Mouse (Mus musculus): ENCODE measurements around the gene Zgpat. TPM values are rescaled to one million over a fixed set of nuclear protein-coding genes. Genes with fewer than 3 reads are reported as not detected.

Gene Zgpat
- total RNA-seq (2021) (10 to 100 TPM; 36.6 to 51.0 TPM), polyA plus RNA-seq (2012; rRNA removed) (33.8 and 34.5 TPM in 2 replicates)
- long read RNA-seq, transcript Zgpat-202 (6 exons, 2,072 nt): major isoform, 30 of 48 reads
- long read RNA-seq, partial matches to known transcripts: 2 of 48 reads
- long read RNA-seq, other reads (novel, unspliced or antisense): 15 of 48 reads

DNA sequence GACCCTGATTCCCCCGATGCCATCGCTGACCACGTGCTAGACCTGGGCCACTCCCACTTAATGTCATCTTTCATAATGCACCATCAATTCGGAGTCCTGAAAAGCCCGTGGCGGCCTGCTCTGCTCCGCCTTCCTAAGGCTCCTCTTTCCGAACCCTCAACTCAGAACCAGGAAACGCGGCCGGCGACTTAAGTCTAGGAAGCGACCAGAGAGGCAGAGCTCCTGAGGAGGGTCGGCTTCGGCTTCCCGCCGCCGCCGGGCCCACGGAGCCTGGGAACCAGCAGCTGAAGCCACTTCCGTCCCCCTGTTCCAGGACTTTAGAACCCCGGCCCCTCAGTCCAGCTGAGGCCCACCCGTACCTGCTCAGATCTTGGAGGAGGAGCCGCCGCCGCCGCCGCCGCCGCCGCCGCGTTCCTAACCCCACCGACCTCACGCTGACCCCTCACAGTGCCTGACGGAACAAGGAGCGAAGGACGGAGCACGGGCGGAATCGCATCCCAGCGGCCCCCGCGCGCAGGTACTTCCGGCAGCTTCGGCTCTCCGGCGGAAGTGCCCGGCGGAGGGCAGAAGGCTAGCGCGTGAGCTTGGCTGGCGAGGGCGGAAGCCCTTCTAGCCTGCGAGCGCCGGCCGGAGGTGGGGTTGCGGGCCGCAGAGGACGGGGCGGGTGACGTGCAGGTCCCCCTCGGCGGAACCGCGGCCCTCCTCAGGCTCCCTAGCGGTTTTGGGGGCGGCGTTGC lies at the start of gene Zgpat, which contains the start of gene Arfrp1:
Zgpat (plus strand) TSS at position 69 of the 737 bp plus-strand sequence.
Arfrp1 (minus strand) TSS at position 545 of the 737 bp plus-strand sequence.
- peak; percentile 94 for DNase-seq

DNA sequence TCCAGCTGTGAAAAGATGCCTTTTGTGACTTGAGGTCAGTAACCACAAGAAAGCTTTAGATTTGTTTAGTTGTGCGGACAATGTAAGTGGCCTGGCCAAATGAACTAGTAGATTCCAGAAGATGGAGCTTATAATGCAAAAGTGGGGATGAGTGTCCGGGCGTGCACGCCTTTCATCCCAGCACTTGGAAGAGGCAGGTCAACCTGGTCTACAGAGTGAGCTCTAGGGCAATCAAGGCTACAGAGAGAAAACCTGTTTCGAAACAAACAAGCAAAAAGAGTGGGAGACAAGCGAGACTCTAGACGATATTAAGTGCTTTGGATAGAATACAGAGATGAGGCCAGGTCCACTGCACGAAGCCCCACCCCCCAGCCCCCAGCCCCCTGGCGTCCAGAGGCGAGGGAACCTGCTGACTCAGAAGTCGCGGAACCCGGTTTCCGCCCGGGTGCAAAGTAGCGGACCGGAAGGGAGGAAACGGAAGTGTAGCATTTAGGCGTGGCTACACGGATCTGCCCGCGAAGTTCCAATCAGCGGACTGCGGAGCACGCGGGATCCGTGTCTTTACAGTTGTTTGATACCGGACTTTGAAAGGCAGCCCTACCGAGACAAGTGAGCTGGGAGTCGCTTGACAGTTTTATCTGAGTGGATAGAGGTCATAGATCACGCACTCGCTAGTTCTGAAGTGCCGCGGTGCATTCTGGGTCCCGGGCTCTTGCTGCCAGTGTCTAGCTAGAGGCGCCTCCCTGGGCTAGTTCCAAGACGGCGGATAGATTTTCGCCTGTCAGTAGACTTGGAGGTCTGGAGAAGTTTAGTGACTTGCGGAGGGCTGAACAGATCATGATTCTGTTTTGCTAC lies 45.3 kb upstream of the Zgpat start, which contains the start of gene Rtel1:
Rtel1 (plus strand) TSS at position 492 of the 855 bp plus-strand sequence.
- DNase-seq: peak; percentile 87

DNA sequence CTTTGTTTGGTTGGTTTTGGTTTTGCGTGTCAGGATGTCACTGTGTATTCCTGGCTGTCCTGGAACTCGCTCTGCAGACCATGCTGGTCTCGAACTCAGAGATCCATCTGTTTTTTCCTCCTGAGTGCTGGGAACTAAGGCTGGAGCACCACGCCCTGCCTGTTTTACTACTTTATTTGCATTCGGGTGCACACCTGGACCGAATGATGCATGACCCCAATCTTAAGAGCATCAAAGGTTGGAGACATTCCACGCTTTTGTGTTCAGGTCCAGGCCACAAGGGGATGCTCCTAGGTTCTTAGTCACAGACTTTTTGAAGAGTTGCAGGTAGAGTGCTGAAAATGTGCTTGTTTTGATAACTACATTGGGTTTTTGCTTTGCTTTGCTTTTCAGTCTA lies 44.6 kb upstream of the Zgpat start:
- DNase-seq: no peak

DNA sequence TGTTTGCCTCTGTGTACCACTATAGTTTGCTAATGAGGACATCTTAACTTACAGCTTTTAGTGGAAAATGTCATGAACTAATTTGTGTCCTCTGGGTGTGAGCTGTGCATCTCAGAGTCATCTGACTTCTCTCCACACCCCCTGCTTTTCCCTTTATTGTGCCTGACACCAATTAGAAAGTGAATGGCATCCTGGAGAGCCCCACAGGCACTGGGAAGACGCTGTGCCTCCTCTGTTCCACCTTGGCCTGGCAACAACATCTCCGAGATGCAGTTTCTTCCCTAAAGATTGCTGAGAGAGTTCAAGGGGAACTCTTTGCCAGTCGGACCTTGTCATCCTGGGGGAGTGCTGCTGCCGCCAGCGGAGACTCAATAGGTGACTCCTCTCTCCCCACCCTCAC lies 42.6 kb upstream of the Zgpat start:
- no peak for DNase-seq

DNA sequence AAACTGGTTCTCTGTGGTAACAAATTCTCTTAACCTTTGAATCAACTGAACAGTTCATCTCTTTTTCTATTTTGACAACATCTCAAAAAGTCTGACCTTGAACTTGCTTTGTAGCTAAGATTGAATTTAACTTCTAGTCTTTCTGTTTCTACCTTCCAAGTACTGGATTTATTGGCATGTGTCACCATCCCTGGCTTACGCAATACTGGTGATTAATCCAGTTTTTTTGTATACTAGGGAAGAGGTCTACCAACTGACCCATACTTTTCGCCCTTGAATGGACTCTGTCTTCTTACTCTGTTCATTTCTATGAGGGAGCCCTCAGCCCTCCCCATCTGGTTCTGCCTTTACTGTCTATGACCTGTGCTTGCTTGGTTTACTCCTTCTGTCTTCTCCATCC lies 38.6 kb upstream of the Zgpat start:
- DNase-seq: peak; percentile 62

DNA sequence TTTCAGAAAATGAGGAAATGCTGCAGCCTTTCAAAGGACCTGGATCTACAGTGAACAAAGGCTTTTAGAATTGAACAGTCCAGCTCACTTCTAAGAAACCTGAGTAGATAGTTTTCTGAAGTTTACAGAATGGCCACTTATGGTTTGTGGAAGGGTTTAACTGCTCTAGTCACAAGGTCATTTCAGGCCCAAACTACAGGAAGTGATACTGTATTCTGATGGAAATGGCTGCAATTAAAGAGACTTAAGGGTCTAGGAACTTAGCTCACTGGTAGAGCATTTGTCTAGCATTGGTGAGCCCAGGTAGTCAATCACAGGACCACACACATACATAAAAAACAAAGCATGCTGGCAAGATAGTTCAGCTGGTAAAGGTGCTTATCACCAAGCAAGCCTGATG lies 32.2 kb upstream of the Zgpat start:
- DNase-seq: no peak

DNA sequence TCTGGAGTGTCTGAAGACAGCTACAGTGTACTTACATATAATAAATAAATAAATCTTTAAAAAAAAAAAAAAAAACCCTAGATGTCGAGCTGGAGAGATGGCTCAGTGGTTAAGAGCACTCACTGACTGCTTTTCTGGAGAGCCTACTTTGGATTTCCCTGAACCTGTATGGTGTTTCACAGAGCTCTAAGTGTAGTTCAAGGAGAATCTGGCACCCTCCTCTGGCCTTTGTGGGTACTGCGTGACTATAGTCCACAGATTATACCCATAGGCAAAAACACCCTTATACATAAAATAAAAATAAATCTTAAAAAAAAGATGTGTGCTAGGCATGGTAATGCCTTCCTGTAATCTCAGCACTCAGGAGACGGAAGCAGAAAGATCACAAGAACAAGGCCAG lies 30.7 kb upstream of the Zgpat start:
- peak; percentile 63 for DNase-seq

DNA sequence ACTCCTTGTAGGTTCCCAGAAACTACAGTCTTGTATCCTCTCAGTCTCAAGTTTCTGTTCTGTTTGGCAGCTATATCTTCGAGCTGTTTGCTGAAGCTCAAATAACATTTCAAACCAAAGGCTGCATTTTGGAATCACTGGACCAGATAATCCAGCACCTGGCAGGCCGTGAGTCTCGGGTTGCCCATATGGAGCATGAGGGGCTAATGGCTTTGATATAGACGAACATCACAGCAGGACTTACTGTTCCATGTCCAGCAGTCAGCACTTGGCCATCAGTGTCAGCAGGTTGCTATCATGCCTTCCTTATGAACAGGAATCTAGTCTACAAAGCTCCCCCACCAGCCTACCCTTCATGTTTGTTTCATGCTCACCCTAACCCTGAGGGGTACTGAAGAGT lies 24.3 kb upstream of the Zgpat start:
- DNase-seq: no peak

DNA sequence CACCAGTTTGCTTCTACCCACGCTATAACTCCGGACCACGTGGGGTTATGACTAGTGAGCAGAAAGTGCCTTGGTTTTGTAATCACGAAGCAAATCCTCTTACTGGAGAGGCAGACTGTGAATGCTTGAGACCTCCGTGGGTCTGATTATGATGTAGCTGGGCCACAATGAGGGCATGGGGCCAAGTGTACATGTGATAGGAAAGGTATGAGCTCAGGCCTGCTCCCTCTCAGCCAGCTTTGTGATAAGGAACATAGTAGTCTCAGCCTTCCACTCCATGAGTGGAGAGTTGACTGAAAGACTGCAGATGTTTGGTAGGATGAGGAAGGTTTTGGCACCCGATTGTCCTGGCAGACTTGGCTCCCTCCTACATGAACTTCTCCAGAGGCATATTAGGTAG lies 22.0 kb upstream of the Zgpat start:
- DNase-seq: no peak

DNA sequence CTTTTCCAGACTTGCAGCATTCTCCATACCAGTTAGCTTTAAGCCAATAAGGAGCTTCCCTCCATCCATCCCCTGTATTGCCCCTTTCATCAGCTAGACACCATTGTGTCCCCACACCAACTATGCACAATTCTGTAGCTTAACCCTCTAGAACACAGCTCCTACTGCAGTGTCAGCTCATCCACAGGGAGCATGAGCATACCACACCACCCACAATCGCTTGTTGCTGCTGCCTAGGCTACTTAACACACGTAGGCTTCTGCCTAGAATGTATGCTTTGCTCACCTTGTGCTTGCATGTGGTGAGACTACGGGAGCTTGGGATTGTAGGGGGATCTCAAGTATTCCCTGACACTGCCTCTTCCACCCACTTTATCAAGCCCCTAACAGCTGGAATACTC lies 7.9 kb upstream of the Zgpat start:
- no peak for DNase-seq

DNA sequence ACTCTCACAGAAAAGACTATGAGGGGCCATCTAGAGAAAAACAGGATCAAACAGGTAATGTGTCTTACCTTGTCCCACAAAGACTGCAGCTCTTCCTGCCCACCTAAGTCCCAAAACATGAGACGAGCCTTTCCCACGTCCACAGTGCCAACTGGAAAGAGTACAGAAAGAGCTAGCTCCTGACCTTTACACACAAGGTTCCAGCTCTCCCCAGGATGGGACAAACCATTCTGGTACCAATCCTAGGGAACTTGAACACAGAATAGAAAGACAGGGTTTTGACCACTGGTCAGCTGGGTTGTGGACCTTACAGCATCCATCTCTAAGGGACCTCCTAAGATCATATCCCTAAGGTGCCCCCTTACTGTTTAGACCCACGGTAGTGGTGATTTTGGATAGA lies 782 bp upstream of the Zgpat start:
- no peak for DNase-seq

DNA sequence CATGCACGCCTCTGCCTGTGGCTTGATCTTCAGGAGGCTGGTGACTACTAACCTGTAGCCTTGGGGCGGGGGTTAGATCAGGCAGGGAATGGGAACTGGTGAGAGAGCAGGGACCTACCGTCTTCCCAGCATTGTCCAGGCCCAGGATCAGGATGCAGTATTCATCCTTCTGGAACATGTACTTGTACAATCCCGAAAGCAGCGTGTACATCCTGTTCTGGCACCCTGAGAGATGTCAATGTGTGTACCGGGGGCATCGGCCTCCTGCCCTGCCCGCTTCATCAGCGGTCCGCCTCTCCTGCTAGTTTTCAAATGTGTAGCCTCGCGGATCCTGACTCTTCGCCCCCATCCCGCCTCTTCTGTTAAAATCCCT lies 255 bp upstream of the Zgpat start:
- DNase-seq: no peak

DNA sequence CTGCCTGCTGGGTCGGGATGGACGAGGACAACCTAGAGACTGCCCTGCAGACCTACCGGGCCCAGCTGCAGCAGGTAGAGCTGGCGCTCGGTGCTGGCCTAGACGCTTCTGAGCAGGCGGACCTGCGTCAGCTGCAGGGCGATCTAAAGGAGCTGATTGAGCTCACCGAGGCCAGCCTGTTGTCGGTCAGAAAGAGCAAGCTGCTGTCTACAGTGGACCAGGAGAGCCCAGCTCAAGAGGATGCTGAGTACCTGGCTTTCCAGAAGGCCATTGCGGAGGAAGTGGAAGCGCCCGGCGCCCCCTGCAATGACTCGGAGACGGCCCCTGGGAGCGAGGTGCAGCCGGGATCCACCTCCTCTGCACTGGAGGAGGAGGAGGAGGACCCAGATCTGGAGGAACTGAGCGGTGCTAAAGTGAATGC lies 937 bp downstream of the Zgpat start:
- DNase-seq: no peak

DNA sequence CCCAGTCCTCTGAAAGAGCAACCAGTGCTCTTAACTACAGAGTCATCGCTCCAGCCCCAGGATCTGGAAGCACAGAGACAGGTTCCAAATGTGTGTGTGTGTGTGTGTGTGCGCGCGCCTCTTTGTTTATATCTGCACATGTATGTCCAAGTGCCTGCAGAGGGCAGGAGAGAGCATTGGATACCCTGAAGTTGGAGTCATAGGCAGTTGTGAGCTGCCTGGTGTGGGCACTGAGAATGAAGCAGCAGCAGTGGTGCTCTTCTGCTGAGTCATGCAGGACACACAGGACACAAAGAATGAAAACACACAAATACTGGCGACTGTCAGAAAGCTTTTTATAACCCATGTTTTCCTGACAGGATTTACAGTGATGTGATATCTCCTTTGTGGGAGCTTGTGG lies 5.3 kb downstream of the Zgpat start:
- no peak for DNase-seq

DNA sequence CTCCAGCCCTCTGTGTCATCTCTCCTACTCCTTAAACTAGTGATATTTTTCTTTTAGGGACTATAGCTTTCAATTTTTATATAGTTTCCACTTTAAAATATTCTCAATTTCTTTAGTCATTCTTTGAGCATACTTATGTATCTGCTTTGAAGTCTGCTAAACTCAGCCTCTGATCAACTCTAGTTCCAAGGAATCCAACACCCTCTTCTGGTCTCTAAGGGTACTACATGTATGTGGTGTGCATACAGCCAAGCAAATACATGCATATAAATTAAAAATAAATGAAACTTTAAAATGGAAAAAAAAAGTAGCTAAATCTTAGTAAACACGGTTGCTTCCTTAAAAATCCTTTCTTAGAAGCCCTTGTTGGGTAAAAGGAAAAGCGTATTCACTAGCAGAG lies 11.1 kb downstream of the Zgpat start:
- no peak for DNase-seq

DNA sequence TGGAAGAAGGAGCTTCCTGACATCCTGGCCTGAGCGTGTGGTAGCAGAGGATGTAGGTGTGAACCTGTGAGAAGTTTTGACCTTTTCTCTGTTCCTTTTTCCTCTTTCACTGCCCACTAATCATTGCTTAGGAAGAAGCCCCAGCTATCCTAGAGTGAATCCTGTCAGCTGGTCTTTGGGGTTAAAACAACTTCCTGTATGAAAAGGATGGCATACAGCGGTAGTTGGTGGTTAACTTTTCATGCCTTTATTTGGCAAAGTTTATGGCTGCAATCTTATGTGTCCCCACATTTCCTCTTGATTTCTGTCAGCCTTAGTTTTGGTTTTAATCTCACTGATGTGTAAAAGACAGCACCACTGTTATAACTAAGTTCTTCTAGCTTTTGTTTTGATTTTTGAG lies 12.5 kb downstream of the Zgpat start:
- DNase-seq: no peak

DNA sequence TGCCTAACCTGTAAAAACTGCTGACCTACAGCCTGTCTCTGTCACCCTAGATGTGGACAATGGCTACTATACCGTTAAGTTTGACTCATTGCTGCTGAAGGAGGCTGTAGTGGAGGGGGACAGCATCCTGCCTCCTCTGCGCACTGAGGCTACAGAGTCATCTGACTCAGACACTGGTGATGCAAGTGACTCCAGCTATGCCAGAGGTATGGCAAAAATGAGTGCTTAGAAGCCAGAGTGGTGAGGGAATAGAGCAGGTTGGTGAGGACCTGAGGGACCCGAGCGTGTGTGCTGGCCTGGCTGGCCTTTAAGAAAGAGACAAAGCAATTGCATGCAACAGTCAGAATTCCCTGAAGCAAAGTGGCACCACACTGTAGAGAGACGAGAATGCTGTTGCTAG lies 14.0 kb downstream of the Zgpat start:
- DNase-seq: no peak

DNA sequence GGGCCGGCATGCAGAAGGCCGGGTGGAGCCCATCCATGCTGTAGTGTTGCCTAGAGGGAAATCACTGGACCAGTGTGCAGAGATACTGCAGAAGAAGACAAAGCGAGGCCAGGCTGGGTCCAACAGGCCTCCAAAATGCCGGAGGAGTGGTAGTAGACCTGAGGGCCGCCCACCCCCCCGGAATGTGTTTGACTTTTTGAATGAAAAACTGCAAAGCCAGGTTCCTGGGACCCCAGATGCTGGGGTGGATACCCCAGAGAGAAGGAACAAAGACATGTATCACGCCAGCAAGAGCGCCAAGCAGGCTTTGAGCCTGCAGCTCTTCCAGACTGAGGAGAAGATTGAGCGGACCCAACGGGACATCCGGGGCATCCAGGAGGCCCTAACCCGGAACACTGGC lies 15.1 kb downstream of the Zgpat start, which contains the start of gene Lime1:
Lime1 (plus strand) TSS at position 301 of the 400 bp plus-strand sequence.
- DNase-seq: no peak

DNA sequence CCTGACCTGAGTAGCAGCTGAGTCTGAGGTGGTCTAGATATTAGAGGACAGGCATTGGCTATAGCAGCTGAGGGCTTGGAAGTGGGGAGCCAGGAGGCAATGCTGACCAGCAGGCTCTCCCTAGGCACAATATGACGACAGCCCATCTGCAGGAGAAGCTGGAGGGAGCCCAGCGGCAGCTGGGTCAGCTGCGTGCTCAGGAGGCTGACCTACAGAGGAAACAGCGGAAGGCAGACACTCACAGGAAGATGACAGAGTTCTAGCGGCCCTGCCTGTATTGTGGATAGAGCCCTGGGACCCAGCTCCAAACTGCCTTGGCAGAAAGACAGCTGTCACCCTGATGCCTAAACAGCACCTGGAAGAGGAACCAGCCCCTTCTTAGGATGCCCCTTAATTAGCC lies 15.5 kb downstream of the Zgpat start:
- DNase-seq: no peak

DNA sequence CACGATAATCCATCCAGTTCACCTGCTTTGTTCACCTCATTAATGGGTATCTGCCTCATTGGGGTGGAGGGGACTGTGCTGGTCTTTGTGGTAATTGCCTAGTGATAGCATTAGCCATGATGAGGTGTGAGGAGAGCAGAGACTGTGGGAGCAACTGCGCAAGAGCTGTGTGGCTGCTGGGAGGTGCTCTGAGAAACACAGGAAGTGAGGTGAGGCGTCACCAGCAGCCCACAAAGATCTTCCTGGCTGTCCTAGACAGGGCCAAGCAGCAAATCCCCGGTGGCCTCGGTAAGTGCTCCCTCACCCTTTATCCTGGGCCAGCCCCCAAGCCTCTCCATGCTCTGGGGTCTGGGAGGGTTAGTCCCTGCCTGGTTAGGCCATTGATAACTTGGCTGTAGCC lies 16.4 kb downstream of the Zgpat start:
- DNase-seq: no peak

DNA sequence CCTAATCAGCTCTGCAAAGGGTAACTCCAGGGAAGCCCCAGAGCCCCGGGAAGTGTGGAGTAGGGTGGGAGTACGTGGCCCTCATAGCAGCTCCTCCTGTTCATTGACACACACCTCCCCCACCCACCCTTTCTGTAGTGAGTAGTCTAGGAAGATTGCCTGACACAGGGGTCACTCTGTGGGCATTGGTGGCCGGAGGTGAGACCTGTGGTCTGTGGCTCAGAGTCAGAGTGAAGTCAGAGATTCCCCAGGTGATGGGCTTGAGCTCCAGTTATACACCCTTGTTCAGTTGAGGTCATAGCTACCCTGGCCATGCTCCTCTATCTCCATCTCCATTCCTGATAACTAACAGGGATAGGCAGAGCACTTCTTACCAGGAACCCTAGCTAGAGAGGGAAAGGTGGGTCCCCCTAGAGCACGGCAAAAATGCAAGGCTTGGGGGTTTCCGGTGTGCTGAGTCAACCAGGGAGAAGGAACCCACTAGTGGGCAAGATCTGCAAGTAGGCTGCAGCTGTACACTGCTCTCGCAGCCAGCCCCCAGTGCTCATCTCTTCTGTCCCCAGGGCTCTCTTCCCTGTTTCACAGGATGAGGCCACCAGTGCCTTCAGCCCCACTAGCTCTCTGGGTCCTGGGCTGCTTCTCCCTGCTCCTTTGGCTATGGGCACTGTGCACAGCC lies 17.0 kb downstream of the Zgpat start:
- DNase-seq: no peak

DNA sequence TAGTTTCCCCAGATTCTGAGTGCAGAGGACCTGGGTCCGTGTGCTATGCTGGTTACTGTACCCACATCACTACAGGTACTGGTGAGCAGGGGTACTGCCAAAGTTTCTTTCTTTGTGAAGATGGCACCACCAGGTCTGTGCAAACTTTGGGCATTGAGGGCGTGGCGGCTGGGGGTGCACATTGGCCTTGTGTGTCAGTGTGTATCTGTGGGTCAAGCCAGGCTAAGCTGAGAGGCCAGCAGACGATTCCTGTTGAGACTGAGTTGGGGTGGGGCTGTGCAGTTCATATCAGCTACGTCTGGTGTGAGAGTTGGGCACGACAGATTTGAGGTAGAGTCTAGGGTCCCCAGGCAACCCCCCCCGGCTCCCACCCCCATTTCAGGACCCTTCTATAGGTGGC lies 19.7 kb downstream of the Zgpat start:
- DNase-seq: no peak
